Mouse (Mus musculus): Measurements from ENCODE around the gene Kcnh7.

Kcnh7 gene

DNA sequence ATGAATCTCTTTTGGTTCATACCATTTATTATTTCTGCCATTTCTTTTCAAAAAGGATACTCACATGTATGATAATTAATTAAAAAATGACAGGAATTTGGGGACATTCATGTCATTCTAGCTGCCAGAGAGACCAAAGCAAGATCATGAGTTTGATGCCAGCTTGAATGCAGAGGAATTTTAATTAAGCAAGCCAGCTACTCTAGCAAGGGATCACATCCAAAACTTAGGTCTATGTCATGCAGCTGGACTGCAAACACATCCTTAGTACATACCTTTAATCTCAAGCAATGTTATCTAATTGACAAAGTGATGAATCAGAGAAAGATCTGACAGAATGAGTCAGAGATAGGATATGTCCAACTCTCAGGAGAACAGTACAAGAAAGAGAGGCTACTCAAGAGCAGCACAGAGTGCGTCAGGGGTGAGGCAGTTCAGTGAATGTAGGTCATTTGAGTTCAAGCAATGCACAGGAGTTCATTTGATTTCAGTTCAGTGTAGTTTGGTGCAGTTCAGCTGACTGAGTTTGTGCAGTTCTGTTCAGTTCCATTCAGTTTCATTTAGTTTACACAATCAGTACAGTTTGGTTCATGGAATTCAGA is 248.7 kb downstream of the Kcnh7 start:
- DNase-seq (ENCODE audit: low spot score in 2 of 2): no peak

DNA sequence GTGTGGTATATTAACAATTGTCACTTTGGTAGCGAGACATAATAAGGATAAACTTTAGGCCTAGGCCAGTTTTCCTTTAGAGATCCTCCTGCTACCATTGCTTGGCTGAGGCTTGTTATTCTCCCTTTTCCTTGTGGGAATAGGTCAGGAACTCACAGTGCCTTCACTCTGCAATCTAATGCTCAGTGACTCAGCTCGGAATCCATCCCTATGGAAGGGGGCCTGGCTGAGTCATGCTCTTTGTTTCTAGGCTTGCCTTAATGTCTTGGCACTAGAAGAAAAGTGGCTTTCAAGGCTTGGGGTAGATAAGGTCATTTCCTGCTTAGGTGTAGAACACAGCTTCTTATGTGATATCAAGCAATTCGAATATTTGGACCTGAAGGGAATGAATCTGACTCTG is 255.6 kb downstream of the Kcnh7 start:
- DNase-seq (ENCODE audit: low spot score in 2 of 2): no peak

- DNase-seq (ENCODE audit: low spot score in 2 of 2): no peak
These were observed 256.0 kb downstream of the Kcnh7 start for GRCm38 (mm10) chr2:62928065-62928464.

DNA sequence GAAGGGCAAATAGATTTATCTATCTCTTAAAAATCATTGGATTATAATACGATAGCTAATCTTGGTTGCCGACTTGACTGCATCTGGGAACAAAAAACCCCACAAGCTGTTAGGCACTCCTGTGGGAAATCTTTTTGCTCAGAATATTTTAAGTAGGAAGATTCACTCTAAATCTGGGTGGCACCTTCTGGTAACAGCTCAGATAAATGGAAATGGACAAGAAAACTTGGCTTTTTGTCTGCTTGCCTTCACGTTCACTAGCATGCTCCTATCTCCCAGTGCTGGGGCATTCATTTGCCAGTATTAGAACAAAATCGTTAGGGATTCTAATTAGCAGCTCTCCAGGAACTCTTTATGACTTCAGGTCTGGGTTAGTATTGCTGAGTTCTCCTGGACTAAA is 260.3 kb downstream of the Kcnh7 start:
- DNase-seq (ENCODE audit: low spot score in 2 of 2): no peak

DNA sequence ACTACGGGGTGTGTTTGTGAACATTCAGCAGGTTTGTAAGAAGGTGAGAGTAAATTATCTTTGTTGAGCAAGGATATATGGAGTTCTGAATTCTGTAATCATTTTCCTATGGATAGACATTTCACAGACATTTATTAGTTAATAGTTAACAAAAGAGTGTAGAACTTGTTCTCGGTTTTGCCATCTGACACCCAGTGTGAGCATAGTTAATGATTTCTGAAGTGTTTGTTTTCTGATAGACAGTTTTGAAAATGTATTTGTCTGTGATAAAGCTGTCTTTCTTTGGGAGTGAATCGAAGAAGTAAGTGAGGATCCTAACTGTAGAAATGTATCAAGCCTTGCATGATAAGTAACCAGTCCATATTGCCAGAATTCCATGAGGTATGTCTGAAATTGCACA is 276.4 kb downstream of the Kcnh7 start:
- DNase-seq (ENCODE audit: low spot score in 2 of 2): no peak

DNA sequence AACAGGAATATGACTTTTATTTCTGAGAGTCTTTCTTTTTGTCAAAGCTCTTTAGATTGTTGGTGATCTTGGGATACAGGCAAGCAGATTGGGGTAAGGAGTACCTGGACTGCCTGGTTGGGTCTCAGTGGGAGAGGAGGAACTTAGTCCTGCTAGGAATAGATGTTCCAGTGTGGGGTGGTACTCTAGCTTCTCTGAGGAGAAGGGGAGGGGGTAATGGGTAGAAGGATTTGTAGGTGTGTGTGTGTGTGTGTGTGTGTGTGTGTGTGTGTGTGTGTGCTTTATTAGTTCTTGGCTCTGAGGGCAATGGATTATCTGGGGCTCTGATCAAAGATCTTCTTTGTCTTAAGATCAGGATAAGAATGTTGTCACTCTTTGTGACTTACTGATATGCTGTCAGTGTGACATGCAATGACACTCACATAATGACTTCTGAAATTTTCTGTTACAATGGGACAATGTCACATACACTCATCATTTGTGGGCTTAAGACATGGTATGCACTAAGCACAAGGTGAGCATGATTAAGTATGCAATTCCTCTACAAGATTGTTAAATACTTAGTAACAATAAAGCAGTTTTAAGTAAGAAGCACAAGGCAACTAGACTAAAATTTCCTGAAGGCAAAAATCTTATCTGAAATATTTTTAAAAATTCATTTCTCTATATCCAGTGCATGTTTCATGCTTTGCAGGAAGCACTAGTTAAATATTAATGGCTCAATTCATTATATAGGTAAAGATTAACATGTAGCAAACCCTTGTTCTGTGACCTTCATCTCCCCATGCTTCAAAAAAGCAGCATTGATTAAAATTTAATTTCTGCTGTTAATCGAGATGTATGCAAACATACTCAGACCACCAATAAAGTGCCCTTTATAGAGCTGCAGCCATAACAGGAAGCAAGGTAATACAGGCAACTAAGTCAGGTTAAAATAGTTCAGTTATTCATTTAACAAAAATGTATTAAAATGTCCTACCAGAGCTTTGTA is 281.4 kb downstream of the Kcnh7 start:
- no peak for DNase-seq (ENCODE audit: low spot score in 2 of 2)

GRCm38 (mm10) chr2:62878763-62879162 is 305.3 kb downstream of the Kcnh7 start:
- no peak for DNase-seq (ENCODE audit: low spot score in 2 of 2)

DNA sequence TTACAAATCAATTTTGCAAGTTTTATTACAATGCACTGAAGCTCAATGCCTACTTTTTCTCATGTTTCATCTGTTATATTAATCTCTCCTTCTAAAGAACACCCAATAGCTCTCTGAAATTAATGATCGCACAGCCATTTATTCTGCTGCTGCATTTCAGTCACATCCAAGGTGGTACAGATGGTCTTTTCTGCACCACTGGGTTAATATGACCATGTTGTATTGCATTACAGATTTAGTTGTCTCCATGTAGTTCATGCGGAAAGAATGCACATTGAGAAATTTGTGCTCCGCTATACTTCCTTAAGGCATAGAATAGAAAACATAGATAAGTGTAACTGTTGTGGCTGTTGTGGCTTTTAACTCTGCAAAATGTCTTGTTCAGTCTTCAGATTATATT is 328.7 kb downstream of the Kcnh7 start:
- DNase-seq (ENCODE audit: low spot score in 2 of 2): no peak

DNA sequence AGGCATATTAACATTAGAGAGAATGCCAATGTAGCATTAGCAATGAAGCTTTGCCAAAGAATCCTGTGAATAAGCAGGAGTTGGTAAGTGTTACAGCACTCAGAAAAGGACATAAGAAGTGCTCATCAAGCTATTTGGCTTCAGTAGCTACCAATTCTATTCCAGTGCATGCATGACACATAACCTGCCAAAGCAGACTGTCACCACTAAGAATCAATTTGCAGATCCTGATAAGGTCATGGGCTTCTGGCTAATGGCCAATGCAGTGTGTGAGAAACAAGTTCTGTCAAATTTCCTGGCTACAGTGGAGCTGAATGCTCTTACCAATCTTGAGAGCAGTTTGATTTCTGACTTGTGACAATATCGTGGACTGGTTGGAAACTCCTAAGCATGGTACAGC is 341.5 kb downstream of the Kcnh7 start:
- DNase-seq (ENCODE audit: low spot score in 2 of 2): no peak

GRCm38 (mm10) chr2:62834261-62834660 is 349.8 kb downstream of the Kcnh7 start:
- DNase-seq (ENCODE audit: low spot score in 2 of 2): no peak

- no peak for DNase-seq (ENCODE audit: low spot score in 2 of 2)
These were observed 364.9 kb downstream of the Kcnh7 start for GRCm38 (mm10) chr2:62819231-62819630.

GRCm38 (mm10) chr2:62816016-62816415 is 368.1 kb downstream of the Kcnh7 start:
- no peak for DNase-seq (ENCODE audit: low spot score in 2 of 2)

DNA sequence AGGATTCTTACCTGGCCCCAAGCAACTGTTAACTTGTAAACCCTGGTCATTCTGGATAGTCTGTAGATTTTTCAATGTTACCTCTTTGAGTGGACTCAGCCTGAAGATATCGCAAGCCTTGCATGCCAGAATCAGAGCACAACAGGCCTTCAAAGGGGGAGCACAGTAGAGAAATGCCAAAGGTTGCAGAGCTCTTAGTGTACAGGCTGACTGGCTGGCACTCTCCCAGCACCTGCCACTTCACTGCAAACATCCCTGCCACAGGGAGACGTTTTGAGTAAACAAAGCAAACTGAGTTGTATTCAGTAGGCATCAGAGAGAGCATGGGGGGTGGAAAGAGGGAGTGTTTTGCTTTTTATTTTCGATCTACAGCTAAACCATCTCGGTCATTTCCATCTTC is 375.3 kb downstream of the Kcnh7 start:
- DNase-seq (ENCODE audit: low spot score in 2 of 2): no peak

GRCm38 (mm10) chr2:62807476-62807882 is 376.6 kb downstream of the Kcnh7 start:
- DNase-seq (ENCODE audit: low spot score in 2 of 2): peak; percentile 41 to 66

DNA sequence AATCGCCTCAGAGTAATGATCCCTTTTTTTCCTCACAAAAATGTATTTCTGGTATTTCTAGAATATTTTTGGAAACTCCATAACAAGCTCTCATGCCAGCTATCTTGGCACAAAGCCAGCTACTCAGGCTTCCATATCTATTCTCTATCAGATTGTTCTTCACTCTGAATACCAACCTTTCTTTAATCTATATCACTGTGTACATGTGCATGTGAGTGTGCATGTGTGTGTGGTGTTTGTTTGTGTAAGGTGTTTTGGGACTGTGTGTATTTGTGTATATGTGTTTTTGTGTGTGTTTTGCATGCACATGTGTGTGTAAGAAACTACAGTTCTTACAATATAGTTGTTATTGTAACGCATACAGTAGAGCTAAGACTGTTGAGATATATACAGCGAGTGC is 377.2 kb downstream of the Kcnh7 start:
- no peak for DNase-seq (ENCODE audit: low spot score in 2 of 2)

DNA sequence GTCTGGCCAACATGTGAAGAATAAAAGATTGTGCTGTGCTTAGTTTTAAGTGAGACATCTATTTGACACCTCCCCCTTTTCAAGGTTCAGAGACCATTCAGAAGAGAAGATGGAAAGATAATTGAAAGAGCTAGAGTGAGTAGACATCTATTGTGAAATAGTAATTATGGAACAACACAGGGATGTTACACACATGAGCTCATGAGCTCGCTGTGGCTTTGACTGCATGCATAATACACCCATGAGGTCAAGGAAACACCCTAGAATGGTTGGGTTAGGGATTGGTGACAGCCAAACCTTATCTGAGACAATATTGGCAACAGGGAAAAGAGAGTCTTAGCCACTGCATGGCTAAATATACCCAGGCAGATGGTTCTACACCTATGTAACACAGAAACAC is 380.1 kb downstream of the Kcnh7 start:
- DNase-seq (ENCODE audit: low spot score in 2 of 2): no peak

DNA sequence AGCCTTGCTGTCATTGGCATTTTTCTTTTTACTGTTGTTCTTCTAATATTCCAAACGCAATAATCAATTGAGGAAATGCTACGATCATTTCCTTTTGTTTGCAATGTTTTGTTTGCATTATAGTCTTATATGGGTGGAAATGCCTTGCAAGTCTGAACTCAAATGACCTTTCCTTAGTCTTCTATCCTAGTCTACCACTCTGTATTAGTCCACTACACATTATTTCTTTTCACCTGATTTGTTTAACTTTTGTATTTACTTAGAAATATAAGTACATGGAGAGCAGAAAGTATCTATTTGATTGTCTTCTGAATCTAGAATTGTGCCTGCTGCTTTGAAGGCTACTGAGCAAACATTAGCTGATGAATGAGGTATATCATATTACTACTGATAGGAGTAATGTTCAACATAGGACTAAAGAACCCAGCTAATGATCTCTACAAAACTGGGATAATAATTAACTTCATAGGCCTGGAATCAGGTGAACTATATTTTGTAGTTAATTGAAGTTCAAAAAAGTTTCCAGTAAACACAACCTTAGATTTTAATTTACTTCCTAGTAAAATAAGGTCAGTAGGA is 399.5 kb downstream of the Kcnh7 start:
- no peak for DNase-seq (ENCODE audit: low spot score in 2 of 2)

DNA sequence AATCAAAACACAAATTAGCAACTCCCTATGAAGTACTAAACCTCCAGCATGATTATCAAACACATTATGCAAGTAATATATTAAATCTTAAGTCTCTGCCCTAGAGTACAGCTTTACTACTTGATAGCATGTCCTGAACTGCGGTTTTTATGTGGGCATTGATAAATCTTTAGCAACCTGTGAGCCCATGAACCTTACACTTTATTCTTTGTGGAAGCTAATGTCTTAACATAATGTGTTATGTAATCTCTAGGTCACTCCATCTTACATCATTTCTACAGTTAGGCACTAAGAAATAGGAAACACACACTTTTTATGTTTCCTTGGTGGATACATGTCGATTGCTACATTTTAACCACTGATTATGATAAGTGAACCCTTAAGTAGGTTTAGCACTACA is 437.8 kb downstream of the Kcnh7 start:
- DNase-seq (ENCODE audit: low spot score in 2 of 2): no peak

DNA sequence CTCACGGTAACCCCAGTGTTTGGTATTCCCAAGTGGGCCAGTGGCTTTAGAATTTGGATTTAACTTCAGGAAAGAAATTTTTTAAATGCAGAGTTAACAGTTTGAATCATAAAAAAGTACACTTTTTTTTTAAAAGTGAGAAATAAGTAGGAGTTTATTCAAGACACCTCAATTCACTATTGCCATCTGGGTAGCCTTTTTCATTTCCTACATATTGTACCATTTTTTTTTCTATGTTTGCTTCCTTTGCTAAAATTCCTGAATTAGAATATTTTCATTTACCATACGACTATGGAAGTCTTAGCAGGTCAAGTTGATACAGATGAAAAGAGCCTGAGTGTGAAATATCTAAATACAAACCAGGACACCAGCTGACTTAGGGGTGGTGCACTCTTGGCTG is 441.0 kb downstream of the Kcnh7 start:
- no peak for DNase-seq (ENCODE audit: low spot score in 2 of 2)

DNA sequence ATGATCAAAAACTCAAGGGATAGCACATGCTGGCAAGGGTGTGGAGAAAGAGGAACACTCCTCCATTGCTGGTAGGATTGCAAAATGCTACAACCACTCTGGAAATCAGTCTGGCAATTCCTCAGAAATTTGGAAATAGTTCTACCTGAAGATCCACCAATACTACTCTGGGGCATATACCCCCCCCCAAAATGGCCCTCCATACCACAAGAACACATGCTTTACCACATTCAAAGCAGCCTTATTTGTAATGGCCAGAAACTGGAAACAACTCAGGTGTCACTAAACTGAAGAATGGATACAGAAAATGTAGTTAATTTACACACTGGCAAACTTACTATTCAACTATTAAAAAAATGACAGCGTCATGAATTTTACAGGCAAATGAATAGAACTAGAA is 453.4 kb downstream of the Kcnh7 start:
- no peak for DNase-seq (ENCODE audit: low spot score in 2 of 2)

DNA sequence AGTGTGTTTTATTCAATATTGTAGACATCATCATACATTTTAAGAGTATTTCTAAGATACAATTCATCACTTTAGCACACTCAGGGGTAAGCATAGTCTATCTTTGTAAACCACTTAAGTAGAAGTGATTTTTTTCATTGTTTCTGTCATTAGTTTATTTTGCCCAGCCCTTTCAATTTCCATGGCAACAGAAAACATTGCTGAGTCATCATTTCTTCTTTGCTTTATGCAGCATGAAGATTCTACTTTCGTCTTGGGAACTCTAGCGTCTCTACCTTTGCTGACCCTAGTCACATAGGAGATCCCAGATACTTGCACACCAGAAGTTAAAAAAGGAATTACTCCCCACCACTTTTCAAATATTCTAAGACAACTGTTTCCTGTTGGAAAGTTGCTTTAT is 456.4 kb downstream of the Kcnh7 start:
- DNase-seq (ENCODE audit: low spot score in 2 of 2): no peak

DNA sequence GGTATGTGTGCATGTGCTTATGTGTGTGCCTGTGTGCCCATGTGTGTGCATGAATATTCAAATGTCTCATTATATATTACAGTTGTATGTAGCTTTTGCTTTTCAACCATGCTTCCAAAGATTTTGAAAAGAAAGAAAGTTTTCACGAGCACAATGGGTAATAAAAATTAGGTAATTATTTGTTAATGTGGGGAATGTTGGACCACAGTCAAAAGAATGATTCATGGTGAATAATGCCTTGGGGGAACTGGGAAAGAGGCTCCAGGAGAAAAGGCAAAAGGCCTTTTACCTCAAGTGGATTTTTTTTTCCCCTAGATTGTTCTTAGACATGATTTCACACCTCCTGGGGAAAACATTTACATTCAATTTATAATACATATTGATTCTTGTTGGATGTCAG is 458.1 kb downstream of the Kcnh7 start:
- no peak for DNase-seq (ENCODE audit: low spot score in 2 of 2)

DNA sequence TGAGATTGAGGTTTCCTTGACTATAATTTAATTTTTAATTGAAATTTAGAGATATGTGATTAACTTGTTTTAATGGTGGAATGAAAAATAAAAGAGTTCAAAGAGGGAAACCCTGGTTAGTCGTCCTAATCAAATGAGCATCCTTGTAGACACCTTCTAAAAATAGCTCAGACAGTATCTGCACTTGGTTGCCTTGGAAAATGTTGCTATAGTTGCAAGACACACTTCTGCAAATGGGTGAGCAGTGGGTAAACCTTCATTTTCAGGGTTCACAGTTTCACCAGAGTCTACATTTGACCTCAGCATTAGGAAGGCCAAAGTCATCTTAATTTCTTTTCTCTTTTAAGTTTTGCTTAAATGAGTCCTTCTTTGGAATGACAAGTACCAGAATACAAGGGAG is 465.7 kb downstream of the Kcnh7 start:
- DNase-seq (ENCODE audit: low spot score in 2 of 2): no peak

All from frontal cortex, postnatal 10 days (tissue).